Mouse (Mus musculus) v-Abl transformed pro-B cells (cell line): ENCODE measurements around the gene Fbln1.

Experiments
- in situ Hi-C, 2 experiments: fragments of 400-800 bp; cut with MboI; formaldehyde crosslinking; loops; one replicate each; pipeline ENCODE4 v1.15.1; 2025; ENCODE audit not compliant: unreplicated experiment in 2 of 2

Fbln1 gene

GRCm38 (mm10) chr15:85232543-85233250, 26.9 kb downstream of the Fbln1 start:
- in situ Hi-C loops, result loop anchor here (10.0 to 25.0 kb wide), 2 partner anchors 470 to 478 kb away; no protein-coding TSS in a partner anchor

- in situ Hi-C loops, result loop anchor here (10.0 to 25.0 kb wide), 2 partner anchors 471 to 478 kb away; no protein-coding TSS in a partner anchor
Measured at GRCm38 (mm10) chr15:85233251-85233611, 27.5 kb downstream of the Fbln1 start.

- in situ Hi-C loops, result loop anchor here (10.0 to 25.0 kb wide), 2 partner anchors 471 to 479 kb away; no protein-coding TSS in a partner anchor
Measured at GRCm38 (mm10) chr15:85233690-85234089, 27.9 kb downstream of the Fbln1 start.

- in situ Hi-C loops, result loop anchor here (10.0 to 25.0 kb wide), 2 partner anchors 477 to 484 kb away; no protein-coding TSS in a partner anchor
Measured at GRCm38 (mm10) chr15:85238821-85239745, 33.3 kb downstream of the Fbln1 start.

- in situ Hi-C loops, result loop anchor here in 1 of 2 experiments (25.0 kb wide), 1 partner anchor 478 kb away; no protein-coding TSS in a partner anchor
Measured at GRCm38 (mm10) chr15:85240086-85240485, 34.3 kb downstream of the Fbln1 start.

- in situ Hi-C loops, result loop anchor here in 1 of 2 experiments (25.0 kb wide), 1 partner anchor 480 kb away; no protein-coding TSS in a partner anchor
Measured at GRCm38 (mm10) chr15:85241856-85242255, 36.1 kb downstream of the Fbln1 start.

GRCm38 (mm10) chr15:85244414-85245161, 38.8 kb downstream of the Fbln1 start:
- in situ Hi-C loops, result loop anchor here in 1 of 2 experiments (25.0 kb wide), 1 partner anchor 482 kb away; no protein-coding TSS in a partner anchor

- in situ Hi-C loops, result loop anchor here in 1 of 2 experiments (25.0 kb wide), 1 partner anchor 483 kb away; no protein-coding TSS in a partner anchor
Measured at GRCm38 (mm10) chr15:85245241-85246010, 39.7 kb downstream of the Fbln1 start.

GRCm38 (mm10) chr15:85246016-85246415, 40.3 kb downstream of the Fbln1 start:
- in situ Hi-C loops, result loop anchor here in 1 of 2 experiments (25.0 kb wide), 1 partner anchor 484 kb away; no protein-coding TSS in a partner anchor

GRCm38 (mm10) chr15:85246936-85247335, 41.2 kb downstream of the Fbln1 start:
- in situ Hi-C loops, result loop anchor here in 1 of 2 experiments (25.0 kb wide), 1 partner anchor 485 kb away; no protein-coding TSS in a partner anchor

GRCm38 (mm10) chr15:85248311-85248710, 42.6 kb downstream of the Fbln1 start:
- in situ Hi-C loops, result loop anchor here in 1 of 2 experiments (25.0 kb wide), 1 partner anchor 486 kb away; no protein-coding TSS in a partner anchor

- in situ Hi-C loops, result loop anchor here in 1 of 2 experiments (25.0 kb wide), 1 partner anchor 487 kb away; no protein-coding TSS in a partner anchor
Measured at GRCm38 (mm10) chr15:85249252-85249651, 43.5 kb downstream of the Fbln1 start.

GRCm38 (mm10) chr15:85250436-85250835, 44.7 kb downstream of the Fbln1 start:
- in situ Hi-C loops, result no loop called here

GRCm38 (mm10) chr15:85252476-85252875, 46.7 kb downstream of the Fbln1 start:
- in situ Hi-C loops, result no loop called here

- in situ Hi-C loops, result no loop called here
Measured at GRCm38 (mm10) chr15:85257775-85258429, 52.2 kb downstream of the Fbln1 start.

GRCm38 (mm10) chr15:85262805-85263204, 57.1 kb downstream of the Fbln1 start:
- in situ Hi-C loops, result no loop called here

- in situ Hi-C loops, result loop anchor here (5.0 kb wide), 1 partner anchor 315 kb away; the partner anchor contains the start of gene Wnt7b (in 2 of the 2)
Measured at GRCm38 (mm10) chr15:85266729-85267434, 61.1 kb downstream of the Fbln1 start.

GRCm38 (mm10) chr15:85267891-85268290, 62.1 kb downstream of the Fbln1 start:
- in situ Hi-C loops, result loop anchor here (5.0 kb wide), 1 partner anchor 314 kb away; the partner anchor contains the start of gene Wnt7b (in 2 of the 2)
